Mouse (Mus musculus) B cell, adult 67 days (primary cell): ENCODE measurements around the gene Zscan4d. TPM values are rescaled to one million over a fixed set of nuclear protein-coding genes. Genes with fewer than 3 reads are reported as not detected.

Experiments
- total RNA-seq, 2 experiments: library from RNA; stranded (reverse); gene quantifications; 4 replicates each; pipeline ENCODE4 v1.2.4; 2023

Zscan4d gene
- not detected for total RNA-seq

GRCm38 (mm10) chr7:11166059-11166458 lies at the start of gene Zscan4d:
Gene Zscan4d (minus strand): TSS chr7:11166159.

Other genes starting within 250 kb of the Zscan4d start
- not detected for gene Zscan4c, start 160.4 kb downstream of the Zscan4d start, total RNA-seq
- gene Zscan4-ps1, start 96.5 kb downstream of the Zscan4d start, total RNA-seq: not detected
- not detected for gene Zscan4e, start 144.5 kb upstream of the Zscan4d start, total RNA-seq
- gene Zscan4f, start 231.8 kb upstream of the Zscan4d start, total RNA-seq: not detected